Mouse (Mus musculus) monocyte, adult 2 months (primary cell): ENCODE data around the gene Gbp8.
A peak's percentile ranks its signal among the peaks of the same experiment; 100 is the strongest.
"Not testable (repeated sequence)": the region's sequence is repeated elsewhere in the genome, so short reads cannot be mapped to it uniquely, and the experiment has no call there.

Experiments
- DNase-seq, 2 experiments: peaks; one replicate each; pipeline ENCODE4 v3.0.0; 2022; ENCODE audit warnings: low spot score in 2 of 2, low read depth in 1 of 2

Gene Gbp8

GRCm38 (mm10) chr5:105062403-105062802 lies 76.9 kb downstream of the Gbp8 start:
- DNase-seq = not testable (repeated sequence)

- DNase-seq = no peak
These were observed 79.1 kb downstream of the Gbp8 start for GRCm38 (mm10) chr5:105060224-105060623.

GRCm38 (mm10) chr5:105055279-105055678 lies 84.1 kb downstream of the Gbp8 start:
- no peak for DNase-seq

DNA sequence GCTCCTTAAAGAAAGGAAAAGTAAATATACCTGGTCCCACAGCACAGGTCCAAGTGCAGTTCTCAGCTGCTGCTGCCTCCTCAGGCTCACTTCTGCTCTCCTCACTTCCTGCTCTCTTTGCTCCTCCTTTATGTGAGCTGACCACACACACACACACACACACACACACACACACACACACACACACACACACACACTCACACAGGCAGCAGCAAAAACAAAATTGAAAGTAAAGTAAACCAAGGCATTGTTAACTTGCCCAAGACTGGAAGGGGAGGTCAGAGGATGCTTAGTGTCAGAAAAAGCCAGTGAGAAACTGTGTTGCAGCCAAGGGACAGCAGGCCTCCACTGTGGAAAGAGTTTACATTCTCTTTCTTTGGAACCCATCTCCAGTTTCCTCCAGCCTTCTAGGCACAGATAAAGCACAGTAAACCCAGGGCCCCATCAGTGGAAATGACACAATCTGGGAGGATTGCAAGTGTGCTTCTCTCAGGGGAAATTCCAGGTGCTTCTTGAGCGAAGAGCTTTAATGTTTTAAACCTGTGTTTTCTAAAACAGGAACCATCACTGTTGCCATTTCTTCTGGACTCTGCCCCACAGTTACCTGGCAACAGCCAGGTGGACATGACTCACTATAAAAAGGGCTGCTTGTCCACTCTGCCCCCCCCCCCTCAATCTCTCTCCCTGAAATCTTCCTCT lies 85.7 kb downstream of the Gbp8 start:
- peak in 1 of 2 experiments; percentile 17 for DNase-seq

DNA sequence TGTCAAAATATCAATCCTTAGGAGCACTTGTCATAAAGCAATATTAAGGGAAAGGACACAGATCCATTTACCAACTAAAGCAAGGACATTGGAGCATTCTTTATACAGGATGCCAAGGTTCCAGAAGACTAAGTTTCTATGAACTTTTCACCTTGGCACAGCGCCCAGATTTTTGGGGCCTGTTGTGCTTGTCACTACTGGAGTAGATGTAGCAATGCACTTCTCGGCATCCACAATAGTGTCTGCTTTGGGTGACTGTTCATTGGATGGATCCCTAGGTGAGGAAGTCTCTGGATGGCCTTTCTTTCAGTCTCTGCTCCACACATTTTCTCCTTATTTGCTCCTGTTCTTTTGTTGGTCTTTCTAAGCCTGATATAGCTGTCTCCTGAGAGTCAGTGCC lies 107.0 kb downstream of the Gbp8 start:
- no peak for DNase-seq

DNA sequence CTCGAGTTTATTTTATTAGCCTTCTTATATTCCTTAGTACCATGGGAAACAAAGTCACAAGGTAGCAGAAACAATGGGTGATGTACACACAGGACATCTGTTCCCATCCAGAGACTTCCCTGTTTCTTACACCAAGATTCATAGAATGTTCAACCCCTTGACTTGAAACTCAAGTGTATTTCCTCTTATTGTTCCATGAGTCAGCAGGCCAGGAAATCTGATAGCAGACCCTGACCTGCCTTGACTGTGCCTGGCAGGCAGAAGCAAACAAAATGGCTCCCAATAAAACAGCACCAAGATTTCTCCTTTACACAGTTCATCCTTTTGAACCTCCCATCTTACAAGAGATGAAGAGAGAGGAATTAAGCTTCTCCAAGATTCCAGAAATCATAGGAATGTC lies 126.8 kb downstream of the Gbp8 start:
- no peak for DNase-seq

- no peak for DNase-seq
These were observed 127.8 kb downstream of the Gbp8 start for GRCm38 (mm10) chr5:105011570-105011969.

DNA sequence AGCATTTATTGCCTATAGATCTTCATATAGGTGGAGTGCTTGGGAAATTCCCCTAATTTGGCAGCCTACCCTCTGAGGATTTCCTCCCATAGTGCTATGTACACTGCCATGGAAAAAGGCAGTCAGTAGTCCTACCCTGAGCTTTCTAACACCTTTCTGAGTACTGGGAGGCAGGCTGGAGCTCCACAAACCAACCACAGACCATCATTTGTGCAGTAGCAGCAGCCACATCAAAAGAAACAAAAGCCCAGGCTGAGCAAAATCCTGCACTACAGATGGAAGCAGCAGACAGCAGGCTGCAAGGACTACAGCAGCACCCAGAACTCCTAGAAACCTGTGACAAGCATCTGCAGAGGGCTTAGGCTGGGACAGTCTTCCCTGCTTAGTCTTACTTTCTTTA lies 129.0 kb downstream of the Gbp8 start:
- DNase-seq = no peak

DNA sequence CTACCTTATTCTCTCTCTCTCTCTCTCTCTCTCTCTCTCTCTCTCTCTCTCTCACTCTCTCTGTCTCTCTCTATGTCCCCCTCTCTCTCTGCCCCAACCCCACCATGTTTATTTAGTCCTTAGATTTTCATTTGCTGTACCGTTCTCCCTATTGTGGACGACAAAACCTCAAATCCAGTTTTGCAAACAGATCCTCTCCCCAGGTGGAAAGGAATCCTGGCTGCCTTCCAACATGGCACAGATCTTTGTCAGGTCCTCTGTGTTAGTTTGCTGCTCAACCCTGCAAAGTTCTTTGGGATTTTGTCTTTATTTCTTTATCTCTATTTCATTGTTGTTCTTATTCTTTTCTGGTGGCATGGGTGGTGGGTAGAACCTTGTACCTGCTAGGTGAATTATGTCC lies 149.9 kb downstream of the Gbp8 start:
- no peak for DNase-seq

GRCm38 (mm10) chr5:104988000-104988399 lies 151.3 kb downstream of the Gbp8 start:
- DNase-seq = no peak

DNA sequence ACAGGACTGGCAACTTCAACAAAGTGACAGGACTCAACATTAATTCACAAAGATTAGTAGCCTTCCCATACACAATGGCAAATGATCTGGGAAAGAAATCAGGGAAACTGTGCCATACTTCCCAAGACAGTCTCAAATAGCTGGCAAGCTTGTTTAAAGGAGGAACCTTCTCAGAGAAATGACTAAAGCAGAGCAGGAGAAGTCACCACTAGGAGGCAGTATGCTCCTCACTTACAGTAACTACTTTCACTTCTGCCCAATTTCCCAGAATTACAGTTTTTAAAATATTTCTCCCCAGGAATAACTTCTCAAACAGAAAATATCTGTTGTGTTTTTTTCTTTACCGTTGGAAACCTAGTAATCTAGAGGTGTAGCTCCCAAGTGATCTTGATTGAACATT lies 152.6 kb downstream of the Gbp8 start:
- DNase-seq = no peak

- DNase-seq = peak in 1 of 2 experiments; percentile 7
These were observed 156.8 kb downstream of the Gbp8 start, which contains the start of gene Abcg3 for GRCm38 (mm10) chr5:104982535-104982934. Abcg3 (minus strand) TSS chr5:104982718.

DNA sequence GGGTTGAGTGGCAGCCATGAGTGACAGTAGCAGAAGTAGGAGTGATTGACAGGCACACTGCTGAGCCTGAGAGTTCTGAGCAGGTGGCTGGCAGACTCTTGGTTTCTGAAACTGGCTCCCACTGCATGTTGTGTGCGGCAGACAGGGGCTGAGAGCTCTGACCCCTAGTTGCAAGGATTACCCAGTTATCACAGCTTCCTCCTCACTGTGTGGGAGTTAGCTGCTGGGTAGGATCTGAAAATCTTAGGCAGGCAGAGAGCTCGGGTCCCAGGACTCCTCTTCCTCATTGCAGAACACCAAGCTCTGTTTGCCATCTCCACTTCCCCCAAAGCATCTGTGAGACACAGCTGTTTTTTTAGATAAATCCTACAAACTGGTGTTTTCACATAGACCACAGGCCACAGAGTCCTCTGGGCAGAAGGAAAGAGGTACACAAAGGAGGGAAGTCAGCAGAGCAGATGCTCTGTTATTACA lies 160.3 kb downstream of the Gbp8 start:
- no peak for DNase-seq
